Mouse (Mus musculus) adipocyte (in vitro differentiated cells): ENCODE data around the gene Cyp4f16.
"Not testable (repeated sequence)": the region's sequence is repeated elsewhere in the genome, so short reads cannot be mapped to it uniquely, and the experiment has no call there.

Experiments used
- DNase-seq: peaks from one replicate; pipeline ENCODE4 v3.0.0-alpha.2; 2016; ENCODE audit warnings: low spot score

Gene Cyp4f16

DNA sequence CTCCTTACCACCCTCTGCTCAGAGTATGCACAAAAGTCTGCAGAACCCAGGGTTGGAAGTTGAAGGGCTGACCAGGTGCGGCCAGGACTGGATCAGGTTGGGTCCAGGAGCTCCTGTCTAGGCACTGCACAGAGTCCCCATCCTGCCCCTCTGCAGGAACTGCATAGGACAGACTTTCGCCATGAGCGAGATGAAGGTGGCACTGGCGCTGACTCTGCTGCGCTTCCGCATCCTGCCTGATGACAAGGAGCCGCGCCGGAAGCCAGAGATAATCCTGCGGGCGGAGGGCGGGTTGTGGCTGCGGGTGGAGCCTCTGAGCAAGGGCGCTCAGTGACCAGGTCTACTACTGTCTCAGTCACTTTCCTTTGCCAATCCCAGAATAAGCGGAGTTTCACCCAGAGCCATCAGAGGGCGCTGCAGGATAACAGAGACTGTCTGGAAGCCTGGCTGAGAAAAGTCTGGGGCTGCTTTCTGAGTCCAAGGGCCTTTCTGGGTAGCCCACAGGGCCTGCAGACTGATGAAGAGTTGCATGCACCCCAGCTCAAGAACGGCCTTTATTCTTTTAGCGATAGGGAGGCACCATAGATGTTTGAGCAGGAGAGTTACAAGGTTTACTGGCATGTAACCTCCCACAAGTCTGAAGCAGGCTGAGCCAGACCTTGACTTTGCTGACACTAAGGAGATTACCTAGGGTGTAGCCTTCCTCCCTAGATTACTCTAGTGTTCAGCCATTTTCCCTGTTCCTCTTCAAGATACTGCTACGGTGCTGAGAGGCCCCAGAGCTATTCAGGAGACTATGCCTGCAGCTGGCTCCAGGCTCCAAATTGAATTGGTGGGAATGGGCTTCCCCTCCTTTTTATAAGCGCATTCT lies 14.8 kb downstream of the Cyp4f16 start:
- peak; percentile 43 for DNase-seq

DNA sequence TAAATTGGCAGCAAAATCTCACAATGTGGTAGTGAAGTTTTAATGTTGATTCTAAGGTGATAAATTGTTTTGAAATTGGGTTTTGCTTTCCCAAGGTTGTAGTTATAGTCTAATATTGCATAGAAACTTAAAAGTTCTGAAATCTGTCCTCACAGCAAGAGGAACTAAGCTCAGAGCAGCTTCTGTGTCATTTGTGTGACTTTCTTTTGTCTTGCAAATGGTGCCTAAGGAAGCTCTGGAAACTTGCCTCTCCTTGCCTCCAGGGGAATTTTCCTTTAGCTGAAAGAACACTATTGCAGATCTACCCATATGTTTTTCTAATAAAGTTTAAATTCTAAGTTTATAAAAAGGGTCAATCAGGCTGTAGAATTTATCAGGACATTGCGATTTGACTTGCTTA lies 16.7 kb downstream of the Cyp4f16 start:
- DNase-seq: not testable (repeated sequence)

DNA sequence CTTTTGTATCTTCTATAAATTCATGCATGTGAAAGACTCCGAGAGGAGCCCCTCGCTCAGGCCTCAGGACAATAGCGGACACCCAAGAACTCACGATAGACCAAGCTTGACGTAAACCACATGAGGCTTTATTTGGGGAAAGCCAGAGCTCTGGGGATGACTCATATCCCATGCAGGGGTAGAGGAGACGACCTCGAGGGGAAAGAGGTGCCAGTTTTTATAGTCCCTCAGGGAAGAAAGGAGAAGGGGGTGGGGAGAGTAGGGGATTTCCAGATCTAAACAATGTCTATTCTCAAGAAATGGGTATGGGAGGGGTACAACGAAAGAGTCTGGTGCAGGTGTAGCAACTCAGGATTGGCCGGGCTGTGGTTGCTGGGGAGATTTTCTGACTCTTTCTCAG lies 18.0 kb downstream of the Cyp4f16 start:
- not testable (repeated sequence) for DNase-seq

DNA sequence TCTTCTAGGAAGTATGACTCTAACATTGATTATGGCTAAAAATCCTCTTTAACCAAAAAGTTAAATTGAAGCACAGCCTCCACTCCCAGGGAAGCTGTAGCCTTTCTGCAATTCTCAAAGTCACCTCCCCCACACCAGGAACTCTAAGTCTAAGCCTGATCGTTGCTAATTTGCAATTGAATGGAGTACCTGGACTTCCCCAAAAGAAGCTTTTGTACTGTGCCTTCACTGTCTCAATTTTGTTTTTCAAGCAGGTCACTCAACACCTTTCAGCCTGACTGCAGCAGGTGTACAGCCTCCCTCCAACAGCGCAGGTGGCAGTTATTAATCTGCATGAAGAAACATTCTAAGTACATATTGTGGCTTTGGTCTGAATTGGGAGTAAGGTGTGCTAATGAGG lies 26.9 kb downstream of the Cyp4f16 start:
- not testable (repeated sequence) for DNase-seq

DNA sequence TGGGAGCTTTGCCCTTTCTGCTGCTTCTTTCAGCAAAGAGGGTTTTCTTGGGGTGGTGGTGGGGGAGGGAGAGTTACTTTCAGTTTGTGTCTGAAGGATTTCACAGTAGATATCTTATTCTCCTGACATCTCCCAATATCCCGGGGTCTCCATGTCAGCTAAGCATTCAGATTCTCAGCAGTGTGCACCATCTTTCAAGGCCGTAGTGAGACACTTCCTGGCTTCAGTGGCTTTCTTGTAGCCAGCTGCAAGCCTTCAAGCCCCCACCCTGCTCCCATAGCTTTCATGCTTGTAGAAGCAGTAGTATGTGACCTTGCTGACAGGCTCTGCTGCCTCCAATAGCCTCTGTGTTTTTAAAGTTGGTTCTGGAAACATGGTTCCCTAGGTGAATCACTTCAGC lies 36.9 kb downstream of the Cyp4f16 start:
- DNase-seq: not testable (repeated sequence)

DNA sequence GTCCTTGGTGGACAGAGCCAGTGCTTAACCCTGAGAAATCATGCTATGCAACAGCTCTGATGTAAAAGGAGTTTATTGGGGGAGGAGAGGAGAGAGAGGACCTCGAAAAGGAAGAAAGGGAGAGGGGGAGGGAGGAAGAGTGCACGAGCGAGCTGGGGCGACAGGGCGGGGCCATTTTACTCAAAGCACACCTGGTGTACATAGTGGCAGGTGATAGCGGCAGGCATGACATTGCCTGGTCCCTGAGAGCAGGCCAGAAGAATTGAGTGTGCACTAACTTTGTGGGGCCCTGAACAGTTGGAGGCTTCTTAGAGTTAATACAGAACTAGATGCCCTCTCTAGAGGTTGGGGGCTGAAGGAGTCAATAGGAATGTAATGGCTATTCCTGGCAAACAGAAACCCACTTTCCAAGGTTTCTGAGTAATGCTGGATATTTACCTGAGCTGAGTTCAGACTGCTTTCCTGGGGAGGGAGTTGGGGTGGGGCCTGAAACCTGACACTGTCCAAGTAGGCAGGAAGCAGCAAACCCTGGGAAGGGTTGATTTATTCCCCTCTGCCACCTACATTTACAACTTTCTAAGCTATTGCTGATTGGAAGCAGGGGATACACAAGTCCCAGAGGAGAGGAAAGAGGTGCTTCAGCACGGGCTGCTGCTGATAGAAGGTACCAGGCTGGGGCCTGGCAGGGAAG lies 41.3 kb downstream of the Cyp4f16 start:
- no peak for DNase-seq

DNA sequence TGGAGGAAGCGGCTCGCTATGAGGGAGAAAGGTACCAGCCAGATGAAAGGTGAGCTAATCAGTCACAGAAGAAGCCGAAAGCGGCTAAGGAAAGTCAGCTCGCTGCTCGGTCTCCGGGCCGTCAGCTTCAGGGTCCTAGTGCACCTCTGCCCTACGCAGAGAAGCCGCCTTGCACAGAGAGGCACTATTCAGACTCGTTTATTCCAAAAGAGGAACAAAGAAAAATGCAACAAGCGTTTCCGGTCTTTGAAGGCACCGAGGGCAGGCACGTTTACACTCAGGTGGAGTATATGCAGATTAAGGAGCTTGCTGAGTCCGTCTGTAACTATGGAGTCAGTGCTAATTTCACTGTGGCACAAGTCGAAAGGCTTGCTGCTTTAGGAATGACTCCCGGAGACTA lies 60.1 kb downstream of the Cyp4f16 start:
- no peak for DNase-seq
